Mouse (Mus musculus) lung, embryonic 14.5 days (tissue): Measurements from ENCODE around the gene Commd7. TPM values are rescaled to one million over a fixed set of nuclear protein-coding genes. Genes with fewer than 3 reads are reported as not detected.

Experiments
- ATAC-seq: fragments of 200-750 bp; cut with Nextera tagmentation; 2 replicates; pipeline ENCODE4 v1.8.0; 2017; ENCODE audit warnings: mild to moderate bottlenecking, moderate TSS enrichment, moderate library complexity; ENCODE audit not compliant: insufficient read depth
- DNase-seq: peaks from one replicate; pipeline ENCODE4 v3.0.0-alpha.2; 2015
- H3K27ac ChIP-seq: fragments of 300-500 bp; sonication (generic); 2 replicates; pipeline ENCODE4 v1.5.1; 2014; ENCODE audit warnings: low read depth, mild to moderate bottlenecking, moderate library complexity
- H3K27me3 ChIP-seq: fragments of 300-500 bp; sonication (generic); 2 replicates; pipeline ENCODE4 v1.6.1; 2014; ENCODE audit warnings: low read length, control low read depth; ENCODE audit not compliant: insufficient read depth
- H3K36me3 ChIP-seq: fragments of 300-500 bp; sonication (generic); 2 replicates; pipeline ENCODE4 v1.6.1; 2014; ENCODE audit warnings: control low read depth; ENCODE audit not compliant: insufficient read depth
- H3K4me1 ChIP-seq: fragments of 300-500 bp; sonication (generic); 2 replicates; pipeline ENCODE4 v1.6.1; 2014; ENCODE audit warnings: antibody characterized with exemption, control low read depth; ENCODE audit not compliant: insufficient read depth
- H3K4me2 ChIP-seq: fragments of 300-500 bp; sonication (generic); 2 replicates; pipeline ENCODE4 v1.6.1; 2014; ENCODE audit warnings: mild to moderate bottlenecking
- H3K4me3 ChIP-seq: fragments of 300-500 bp; sonication (generic); 2 replicates; pipeline ENCODE4 v1.5.1; 2014; ENCODE audit warnings: low read depth, low read length
- H3K9ac ChIP-seq: fragments of 300-500 bp; sonication (generic); 2 replicates; pipeline ENCODE4 v1.6.1; 2014
- H3K9me3 ChIP-seq: fragments of 300-500 bp; sonication (generic); 2 replicates; pipeline ENCODE4 v1.6.1; 2016; ENCODE audit warnings: low read depth, low read length, control low read depth
- CTCF ChIP-seq: IDR thresholded peaks from 2 replicates; pipeline ENCODE4 v1.5.1; 2016; ENCODE audit warnings: antibody characterized with exemption, low read depth
- WGBS: fragments of 180-500 bp; shearing (Covaris S2); extraction: QIAGEN DNeasy Blood & Tissue Kit; methylation state at CpG from one replicate; pipeline ENCODE4 v1.1.7; 2014; 5-methylcytosine and 5-hydroxymethylcytosine counted together
- polyA plus RNA-seq: library from polyadenylated mRNA; unstranded; fragments of >200 nt; fragmentation: Nextera tagmentation; extraction: Ambion mirVana; gene quantifications from 2 replicates; pipeline ENCODE4 v1.2.1, GENCODE M21; 2014

The Commd7 gene
- polyA plus RNA-seq, 1 experiment from 2014 or later = 70.9 TPM

GRCm38 (mm10) chr2:153580458-153580985, 52.1 kb downstream of the Commd7 start:
- H3K4me3 ChIP-seq = no peak overlapping the region
- H3K36me3 ChIP-seq = no peaks in the 10 kb centered on the region
- no peak overlapping the region for H3K9ac ChIP-seq
- no peaks in the 10 kb centered on the region for H3K9me3 ChIP-seq
- no peak for TF ChIP-seq CTCF
- ATAC-seq (no peak), DNase-seq (no peak)
- H3K4me2 ChIP-seq = no peak overlapping the region
- 66% methylated on average over 4 of the region's 4 CpGs for WGBS
- no peak overlapping the region for H3K27ac ChIP-seq
- H3K27me3 ChIP-seq = no peaks in the 10 kb centered on the region
- no peaks in the 10 kb centered on the region for H3K4me1 ChIP-seq

- Histone ChIP-seq H3K9me3 (no peaks in the 10 kb centered on the region), H3K4me1 (no peaks in the 10 kb centered on the region), H3K9ac (no peak overlapping the region), H3K4me3 (no peak overlapping the region), H3K4me2 (no peak overlapping the region), H3K36me3 (no peaks in the 10 kb centered on the region), H3K27me3 (no peaks in the 10 kb centered on the region), H3K27ac (no peak overlapping the region)
- 91% methylated on average over 3 of the region's 3 CpGs for WGBS
- TF ChIP-seq CTCF = no peak
- no peak for ATAC-seq
- DNase-seq = no peak
These were observed 52.5 kb downstream of the Commd7 start for GRCm38 (mm10) chr2:153580042-153580441.

- no peak for ATAC-seq
- no peak overlapping the region for H3K9ac ChIP-seq
- H3K9me3 ChIP-seq = no peaks in the 10 kb centered on the region
- H3K4me3 ChIP-seq = no peak overlapping the region
- TF ChIP-seq CTCF = no peak
- no peak overlapping the region for H3K27ac ChIP-seq
- H3K4me2 ChIP-seq = no peak overlapping the region
- no peaks in the 10 kb centered on the region for H3K36me3 ChIP-seq
- no peaks in the 10 kb centered on the region for H3K27me3 ChIP-seq
- WGBS = 60% methylated on average over 4 of the region's 4 CpGs
- no peaks in the 10 kb centered on the region for H3K4me1 ChIP-seq
- DNase-seq = no peak
These were observed 55.5 kb downstream of the Commd7 start for GRCm38 (mm10) chr2:153577122-153577521.

GRCm38 (mm10) chr2:153576150-153576549, 56.4 kb downstream of the Commd7 start:
- TF ChIP-seq CTCF = no peak
- Histone ChIP-seq H3K9ac (no peak overlapping the region), H3K4me1 (no peaks in the 10 kb centered on the region), H3K4me3 (no peak overlapping the region), H3K27ac (no peak overlapping the region), H3K36me3 (no peaks in the 10 kb centered on the region), H3K9me3 (no peaks in the 10 kb centered on the region), H3K27me3 (no peaks in the 10 kb centered on the region), H3K4me2 (no peak overlapping the region)
- WGBS = 66% methylated on average over 3 of the region's 3 CpGs
- DNase-seq (no peak), ATAC-seq (no peak)

- 48% methylated on average over 6 of the region's 6 CpGs for WGBS
These were observed 57.0 kb downstream of the Commd7 start for GRCm38 (mm10) chr2:153575554-153575953.

DNA sequence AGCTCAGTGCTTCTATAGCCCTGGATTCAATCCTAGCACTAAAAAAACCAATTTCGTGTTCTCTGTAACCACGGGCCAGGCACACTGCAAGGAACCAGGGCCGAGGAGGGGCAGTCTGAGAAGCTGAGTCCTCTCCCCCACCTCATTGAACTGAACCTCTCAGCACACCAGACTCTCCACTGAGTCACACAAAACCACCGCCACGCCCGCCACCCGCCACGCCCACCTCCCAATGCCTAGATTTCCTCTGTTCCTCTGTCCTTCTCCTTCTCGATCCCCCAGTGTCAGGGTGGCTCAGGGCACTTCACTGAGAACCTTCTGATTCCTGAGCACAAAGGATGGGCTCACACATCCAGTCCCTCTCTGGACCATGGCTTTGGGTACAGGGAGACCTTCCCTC, 59.5 kb downstream of the Commd7 start:
- no peak overlapping the region for H3K9ac ChIP-seq
- no peak overlapping the region for H3K4me2 ChIP-seq
- H3K9me3 ChIP-seq = no peaks in the 10 kb centered on the region
- ATAC-seq (no peak), DNase-seq (no peak)
- H3K4me1 ChIP-seq = no peaks in the 10 kb centered on the region
- H3K36me3 ChIP-seq = no peaks in the 10 kb centered on the region
- no peak for TF ChIP-seq CTCF
- H3K4me3 ChIP-seq = no peak overlapping the region
- no peaks in the 10 kb centered on the region for H3K27me3 ChIP-seq
- 88% methylated on average over 9 of the region's 9 CpGs for WGBS
- H3K27ac ChIP-seq = no peak overlapping the region

More at GRCm38 (mm10) chr2:153575554-153575953, 57.0 kb downstream of the Commd7 start:
- Histone ChIP-seq H3K4me2 (no peak overlapping the region), H3K4me1 (no peaks in the 10 kb centered on the region), H3K27me3 (no peaks in the 10 kb centered on the region), H3K9ac (no peak overlapping the region), H3K36me3 (no peaks in the 10 kb centered on the region), H3K4me3 (no peak overlapping the region), H3K27ac (no peak overlapping the region), H3K9me3 (no peaks in the 10 kb centered on the region)
- ATAC-seq (no peak), DNase-seq (no peak)
- TF ChIP-seq CTCF = no peak

DNA sequence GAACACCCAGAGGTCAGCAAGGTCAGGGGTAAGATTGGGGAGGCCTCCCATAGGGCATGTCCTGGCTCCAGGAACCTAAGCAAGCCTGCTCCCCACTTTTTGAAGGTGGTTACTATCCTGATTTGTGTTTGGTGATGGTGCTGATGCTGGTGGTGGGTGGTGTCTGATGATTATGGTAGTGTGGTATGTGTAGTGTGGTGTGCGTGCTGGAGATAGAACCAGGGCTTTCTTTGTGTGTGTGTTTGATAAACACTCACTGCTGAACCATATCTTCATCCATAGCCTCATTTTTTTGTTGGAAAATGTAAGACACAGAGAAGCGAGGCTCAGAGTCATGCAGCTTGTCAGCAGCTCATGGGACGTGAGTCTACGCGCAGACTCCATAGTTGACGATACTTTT, 64.0 kb downstream of the Commd7 start:
- 83% methylated on average over 6 of the region's 6 CpGs for WGBS
- H3K27me3 ChIP-seq = no peaks in the 10 kb centered on the region
- TF ChIP-seq CTCF = no peak
- H3K4me1 ChIP-seq = no peaks in the 10 kb centered on the region
- ATAC-seq = no peak
- no peak overlapping the region for H3K27ac ChIP-seq
- no peak for DNase-seq
- no peak overlapping the region for H3K4me2 ChIP-seq
- H3K9ac ChIP-seq = no peak overlapping the region
- no peaks in the 10 kb centered on the region for H3K9me3 ChIP-seq
- no peaks in the 10 kb centered on the region for H3K36me3 ChIP-seq
- H3K4me3 ChIP-seq = no peak overlapping the region

- Histone ChIP-seq H3K4me1 (no peaks in the 10 kb centered on the region), H3K27ac (no peak overlapping the region), H3K4me2 (no peak overlapping the region), H3K27me3 (no peaks in the 10 kb centered on the region), H3K9me3 (no peaks in the 10 kb centered on the region), H3K9ac (no peak overlapping the region), H3K36me3 (no peaks in the 10 kb centered on the region), H3K4me3 (no peak overlapping the region)
- ATAC-seq (no peak), DNase-seq (no peak)
- 56% methylated on average over 4 of the region's 4 CpGs for WGBS
- TF ChIP-seq CTCF = no peak
These were observed 64.6 kb downstream of the Commd7 start for GRCm38 (mm10) chr2:153568013-153568412.

Other genes starting within 250 kb of the Commd7 start
- gene 4930404H24Rik, start 140.0 kb downstream of the Commd7 start, polyA plus RNA-seq = not detected in 2 replicates
- gene Nol4l, start 102.8 kb downstream of the Commd7 start, polyA plus RNA-seq = 13.6 and 13.9 TPM in 2 replicates
- 14.8 and 18.1 TPM in 2 replicates for gene Dnmt3b, start 16.7 kb upstream of the Commd7 start, polyA plus RNA-seq
- gene Dnmt3c, start 63.9 kb upstream of the Commd7 start, polyA plus RNA-seq = 0.11 and 0.12 TPM in 2 replicates
- 235 and 264 TPM in 2 replicates for gene Mapre1, start 108.5 kb upstream of the Commd7 start, polyA plus RNA-seq
- not detected in 2 replicates for gene Efcab8, start 147.2 kb upstream of the Commd7 start, polyA plus RNA-seq
- gene Sun5, start 238.3 kb upstream of the Commd7 start, polyA plus RNA-seq = not detected in 2 replicates
- not detected in 2 replicates for gene Bpifb2, start 242.3 kb upstream of the Commd7 start, polyA plus RNA-seq